Mouse (Mus musculus) hindbrain, embryonic 11.5 days (tissue): ENCODE data around the gene Vmn2r95. TPM values are rescaled to one million over a fixed set of nuclear protein-coding genes. Genes with fewer than 3 reads are reported as not detected.
"Not testable (repeated sequence)": the region's sequence is repeated elsewhere in the genome, so short reads cannot be mapped to it uniquely, and the experiment has no call there.

Source experiments
- ATAC-seq: fragments of 200-750 bp; cut with Nextera tagmentation; 2 replicates; pipeline ENCODE4 v1.8.0; 2017; ENCODE audit warnings: mild to moderate bottlenecking, moderate TSS enrichment, moderate library complexity; ENCODE audit not compliant: low FRiP score
- DNase-seq: peaks from one replicate; pipeline ENCODE4 v3.0.0-alpha.2; 2015; ENCODE audit warnings: low spot score
- H3K27ac ChIP-seq: fragments of 300-500 bp; sonication (generic); 2 replicates; pipeline ENCODE4 v1.5.1; 2014; ENCODE audit warnings: mild to moderate bottlenecking, low read depth, low read length
- H3K27me3 ChIP-seq: fragments of 300-500 bp; sonication (generic); 2 replicates; pipeline ENCODE4 v1.6.1; 2014; ENCODE audit warnings: mild to moderate bottlenecking, low read length, moderate library complexity, mixed read lengths; ENCODE audit not compliant: control insufficient read depth, insufficient read depth
- H3K36me3 ChIP-seq: fragments of 300-500 bp; sonication (generic); 2 replicates; pipeline ENCODE4 v1.6.1; 2014; ENCODE audit warnings: mild to moderate bottlenecking, low read length, moderate library complexity, mixed read lengths; ENCODE audit not compliant: control insufficient read depth, insufficient read depth
- H3K4me1 ChIP-seq: fragments of 300-500 bp; sonication (generic); replicated peaks from 2 replicates; pipeline ENCODE4 v1.6.1; 2014; ENCODE audit warnings: low read length, mixed read lengths; ENCODE audit not compliant: control insufficient read depth, insufficient read depth
- H3K4me2 ChIP-seq: fragments of 300-500 bp; sonication (generic); replicated peaks from 2 replicates; pipeline ENCODE4 v1.6.1; 2014; ENCODE audit warnings: mild to moderate bottlenecking, low read depth, low read length
- H3K4me3 ChIP-seq: fragments of 300-500 bp; sonication (generic); 2 replicates; pipeline ENCODE4 v1.5.1; 2014; ENCODE audit warnings: low read depth, low read length
- H3K9ac ChIP-seq: fragments of 300-500 bp; sonication (generic); 2 replicates; pipeline ENCODE4 v1.6.1; 2014; ENCODE audit warnings: low read depth, low read length
- H3K9me3 ChIP-seq: fragments of 300-500 bp; sonication (generic); 2 replicates; pipeline ENCODE4 v1.6.1; 2016; ENCODE audit warnings: low read length; ENCODE audit not compliant: control insufficient read depth
- whole genome bisulfite sequencing: fragments of 180-500 bp; shearing (Covaris S2); extraction: QIAGEN DNeasy Blood & Tissue Kit; methylation state at CpG from one replicate; pipeline ENCODE4 v1.1.7; 2014; 5-methylcytosine and 5-hydroxymethylcytosine counted together
- polyA plus RNA-seq: library from polyadenylated mRNA; unstranded; fragments of >200 nt; fragmentation: Nextera tagmentation; extraction: Ambion mirVana; gene quantifications from 2 replicates; pipeline ENCODE4 v1.2.1, GENCODE M21; 2014

Vmn2r95 gene
- polyA plus RNA-seq, result not detected in 2 replicates

- Histone ChIP-seq H3K36me3 (no peaks in the 10 kb centered on the region), H3K27me3 (no peaks in the 10 kb centered on the region), H3K9ac (no peak within 1 kb of the TSS), H3K9me3 (no peaks in the 10 kb centered on the region), H3K4me2 (no peak within 1 kb of the TSS), H3K27ac (no peak within 1 kb of the TSS), H3K4me1 (no peaks in the 10 kb centered on the region), H3K4me3 (no peak within 1 kb of the TSS)
- 40% methylated on average over 1 of the region's 1 CpGs for WGBS
- ATAC-seq (no peak), DNase-seq (no peak)
Measured at GRCm38 (mm10) chr17:18423778-18424177, at the start of gene Vmn2r95. Vmn2r95 (plus strand) TSS chr17:18424078.

GRCm38 (mm10) chr17:18455619-18456140 lies 31.8 kb downstream of the Vmn2r95 start:
- no peak overlapping the region for H3K27ac ChIP-seq
- DNase-seq, result no peak
- WGBS, result 82% methylated on average over 3 of the region's 3 CpGs
- no peak overlapping the region for H3K4me2 ChIP-seq
- no peaks in the 10 kb centered on the region for H3K27me3 ChIP-seq
- ATAC-seq, result no peak
- H3K4me3 ChIP-seq, result no peak overlapping the region
- H3K9me3 ChIP-seq, result no peaks in the 10 kb centered on the region
- H3K4me1 ChIP-seq, result no peaks in the 10 kb centered on the region
- H3K36me3 ChIP-seq, result no peaks in the 10 kb centered on the region
- no peak overlapping the region for H3K9ac ChIP-seq

- not testable (repeated sequence) for H3K36me3 ChIP-seq, H3K4me2 ChIP-seq
- 92% methylated on average over 3 of the region's 3 CpGs for whole genome bisulfite sequencing
Measured at GRCm38 (mm10) chr17:18458126-18458634, 34.3 kb downstream of the Vmn2r95 start.

GRCm38 (mm10) chr17:18462695-18463094 lies 38.8 kb downstream of the Vmn2r95 start:
- DNase-seq, result no peak
- Histone ChIP-seq H3K9me3 (no peaks in the 10 kb centered on the region), H3K27me3 (no peaks in the 10 kb centered on the region), H3K4me1 (no peaks in the 10 kb centered on the region), H3K27ac (no peak overlapping the region), H3K36me3 (no peaks in the 10 kb centered on the region), H3K4me2 (no peak overlapping the region), H3K9ac (no peak overlapping the region), H3K4me3 (no peak overlapping the region)
- ATAC-seq, result no peak

More at GRCm38 (mm10) chr17:18458126-18458634, 34.3 kb downstream of the Vmn2r95 start:
- H3K9ac ChIP-seq, ATAC-seq, DNase-seq, H3K4me1 ChIP-seq, H3K4me3 ChIP-seq, H3K9me3 ChIP-seq, H3K27me3 ChIP-seq, H3K27ac ChIP-seq: not testable (repeated sequence)

GRCm38 (mm10) chr17:18479885-18480284 lies 56.0 kb downstream of the Vmn2r95 start:
- no peak for ATAC-seq
- WGBS, result 78% methylated on average over 1 of the region's 1 CpGs
- Histone ChIP-seq H3K4me2 (no peak overlapping the region), H3K9ac (no peak overlapping the region), H3K4me1 (no peaks in the 10 kb centered on the region), H3K27ac (no peak overlapping the region), H3K4me3 (no peak overlapping the region), H3K36me3 (no peaks in the 10 kb centered on the region), H3K27me3 (no peaks in the 10 kb centered on the region), H3K9me3 (no peaks in the 10 kb centered on the region)
- no peak for DNase-seq

Other genes with a start within 250 kb of the Vmn2r95 start
- gene Vmn2r94, start 146.3 kb upstream of the Vmn2r95 start, polyA plus RNA-seq, result not detected in 2 replicates
- gene Vmn2r93, start 126.0 kb upstream of the Vmn2r95 start, polyA plus RNA-seq, result not detected in 2 replicates
- gene Vmn2r96, start 149.1 kb downstream of the Vmn2r95 start, polyA plus RNA-seq, result not detected in 2 replicates